Mouse (Mus musculus) intestine, embryonic 15.5 days (tissue): ENCODE data around the gene Olfr1506. TPM values are rescaled to one million over a fixed set of nuclear protein-coding genes. Genes with fewer than 3 reads are reported as not detected.
"Not testable (repeated sequence)": the region's sequence is repeated elsewhere in the genome, so short reads cannot be mapped to it uniquely, and the experiment has no call there.

Experiments
- ATAC-seq: fragments of 200-750 bp; cut with Nextera tagmentation; 2 replicates; pipeline ENCODE4 v1.8.0; 2017; ENCODE audit warnings: moderate TSS enrichment, moderate library complexity
- H3K27ac ChIP-seq: fragments of 300-500 bp; sonication (generic); 2 replicates; pipeline ENCODE4 v1.5.1; 2015; ENCODE audit warnings: mild to moderate bottlenecking, inconsistent platforms
- H3K27me3 ChIP-seq: fragments of 300-500 bp; sonication (generic); replicated peaks from 2 replicates; pipeline ENCODE4 v1.6.1; 2015; ENCODE audit warnings: inconsistent platforms
- H3K36me3 ChIP-seq: fragments of 300-500 bp; sonication (generic); 2 replicates; pipeline ENCODE4 v1.6.1; 2015; ENCODE audit warnings: inconsistent platforms
- H3K4me1 ChIP-seq: fragments of 300-500 bp; sonication (generic); replicated peaks from 2 replicates; pipeline ENCODE4 v1.6.1; 2015; ENCODE audit warnings: inconsistent platforms
- H3K4me2 ChIP-seq: fragments of 300-500 bp; sonication (generic); replicated peaks from 2 replicates; pipeline ENCODE4 v1.6.1; 2015; ENCODE audit warnings: mild to moderate bottlenecking, inconsistent platforms
- H3K4me3 ChIP-seq: fragments of 300-500 bp; sonication (generic); replicated peaks from 2 replicates; pipeline ENCODE4 v1.5.1; 2015; ENCODE audit warnings: inconsistent platforms
- H3K9ac ChIP-seq: fragments of 300-500 bp; sonication (generic); 2 replicates; pipeline ENCODE4 v1.6.1; 2015; ENCODE audit warnings: inconsistent platforms
- H3K9me3 ChIP-seq: fragments of 300-500 bp; sonication (generic); 2 replicates; pipeline ENCODE4 v1.6.1; 2016; ENCODE audit warnings: inconsistent platforms
- whole genome bisulfite sequencing: fragments of 180-500 bp; shearing (Covaris S2); methylation state at CpG from one replicate; pipeline ENCODE4 v1.1.7; 2015; 5-methylcytosine and 5-hydroxymethylcytosine counted together
- polyA plus RNA-seq: library from polyadenylated mRNA; unstranded; fragments of >200 nt; fragmentation: Nextera tagmentation; extraction: Ambion mirVana; gene quantifications from 2 replicates; pipeline ENCODE4 v1.2.1, GENCODE M21; 2015

Olfr1506 gene
- polyA plus RNA-seq = not detected in 2 replicates

DNA sequence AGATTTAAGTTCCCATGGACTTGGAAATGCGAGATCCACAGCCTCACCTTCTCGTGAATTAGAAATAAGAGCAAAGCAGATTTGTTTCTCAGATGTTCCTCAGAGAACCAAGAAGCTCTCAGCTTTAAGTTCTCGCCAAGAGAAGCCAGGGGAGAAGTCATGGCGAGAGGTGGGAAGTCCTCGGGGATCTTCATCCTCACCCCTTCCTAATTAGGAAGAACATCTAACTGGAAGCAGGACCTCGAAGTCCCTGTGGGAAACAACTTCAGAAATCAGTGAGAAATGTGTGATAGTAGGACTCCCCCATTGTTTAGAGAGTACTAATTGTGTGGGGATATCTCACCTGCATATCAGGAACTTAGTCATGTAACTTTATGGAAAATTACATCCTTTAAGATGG is at the start of gene Olfr1506:
Gene Olfr1506 (minus strand): TSS at position 101 of the 400 bp plus-strand sequence.
- H3K36me3 ChIP-seq, H3K4me1 ChIP-seq, ATAC-seq, H3K4me2 ChIP-seq, H3K27ac ChIP-seq, H3K9me3 ChIP-seq, H3K4me3 ChIP-seq, H3K27me3 ChIP-seq, H3K9ac ChIP-seq: not testable (repeated sequence)
- no CpG with 5 or more reads among the region's 6 CpGs for WGBS

DNA sequence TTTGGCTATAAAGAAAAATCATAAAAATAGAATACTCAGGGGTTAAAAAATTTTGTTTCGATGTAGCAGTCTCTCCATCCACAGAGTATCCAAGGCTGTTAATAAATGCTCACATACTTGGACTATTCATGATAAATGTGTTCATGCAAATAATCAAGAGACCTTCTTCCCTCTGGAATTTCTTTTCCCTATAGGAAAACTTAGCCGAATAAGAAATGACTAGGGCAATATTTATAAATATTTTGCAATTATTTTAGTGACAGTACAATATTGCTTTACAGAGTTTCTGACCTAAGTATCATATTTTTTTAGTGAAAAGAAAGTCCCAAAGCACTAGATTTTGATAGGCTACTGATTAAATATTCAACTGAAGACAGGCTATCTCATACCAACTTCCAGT is 46.6 kb upstream of the Olfr1506 start, which contains the start of gene Olfr1271:
Gene Olfr1271 (minus strand): TSS at position 101 of the 400 bp plus-strand sequence.
- no peak within 1 kb of the TSS for H3K27ac ChIP-seq
- H3K4me3 ChIP-seq = no peak within 1 kb of the TSS
- no peaks in the 10 kb centered on the region for H3K9me3 ChIP-seq
- H3K9ac ChIP-seq = no peak within 1 kb of the TSS
- 88% methylated on average over 2 of the region's 2 CpGs for WGBS
- no peaks in the 10 kb centered on the region for H3K36me3 ChIP-seq
- H3K4me2 ChIP-seq = no peak within 1 kb of the TSS
- no peaks in the 10 kb centered on the region for H3K4me1 ChIP-seq
- H3K27me3 ChIP-seq = no peaks in the 10 kb centered on the region
- no peak for ATAC-seq

DNA sequence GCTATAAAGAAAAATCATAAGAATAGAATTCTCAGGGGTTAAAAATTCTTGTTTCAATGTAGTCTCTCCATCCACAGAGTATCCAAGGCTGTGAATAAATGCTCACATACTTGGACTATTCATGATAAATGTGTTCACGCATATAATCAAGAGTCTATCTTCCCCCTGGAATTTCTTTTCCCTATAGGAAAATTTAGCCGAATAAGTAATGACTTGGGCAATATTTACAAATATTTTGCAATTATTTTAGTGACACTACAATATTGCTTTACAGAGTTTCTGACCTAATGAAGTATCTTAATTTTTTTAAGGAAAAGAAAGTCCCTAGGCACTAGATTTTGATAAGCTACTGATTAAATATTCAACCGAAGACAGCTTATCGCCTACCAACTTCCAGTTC is 33.2 kb upstream of the Olfr1506 start, which contains the start of gene Olfr142:
Gene Olfr142 (minus strand): TSS at position 101 of the 400 bp plus-strand sequence.
- no peak within 1 kb of the TSS for H3K4me2 ChIP-seq
- no peak for ATAC-seq
- 93% methylated on average over 4 of the region's 4 CpGs for WGBS

DNA sequence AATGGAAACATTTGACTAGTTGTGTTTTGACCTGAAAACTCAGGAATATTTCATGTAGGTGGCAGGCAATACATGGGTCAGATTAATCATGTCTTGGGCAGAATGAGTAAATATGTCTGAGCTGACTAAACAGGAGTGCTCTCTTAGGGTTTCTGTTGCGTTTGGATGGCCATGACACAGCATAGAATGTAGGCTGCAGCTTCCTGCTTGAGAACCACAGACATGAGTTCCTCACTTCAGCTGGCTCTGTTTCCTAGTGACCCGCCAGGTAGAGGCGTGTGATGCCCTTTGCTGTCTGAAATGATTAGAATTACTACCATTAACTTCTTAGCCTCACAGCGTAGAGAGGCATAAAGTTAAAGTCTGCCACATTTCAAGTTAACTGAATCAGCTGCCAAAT is 24.7 kb downstream of the Olfr1506 start:
- not testable (repeated sequence) for H3K36me3 ChIP-seq, H3K4me2 ChIP-seq, ATAC-seq, H3K4me3 ChIP-seq, H3K9me3 ChIP-seq, H3K27ac ChIP-seq, H3K9ac ChIP-seq, H3K27me3 ChIP-seq, H3K4me1 ChIP-seq
- no CpG with 5 or more reads among the region's 4 CpGs for WGBS

More for the DNA sequence above, 33.2 kb upstream of the Olfr1506 start, which contains the start of gene Olfr142:
- H3K9me3 ChIP-seq = no peaks in the 10 kb centered on the region
- H3K27ac ChIP-seq = no peak within 1 kb of the TSS
- H3K27me3 ChIP-seq = no peaks in the 10 kb centered on the region
- H3K36me3 ChIP-seq = no peaks in the 10 kb centered on the region
- no peak within 1 kb of the TSS for H3K4me3 ChIP-seq
- H3K9ac ChIP-seq = no peak within 1 kb of the TSS
- H3K4me1 ChIP-seq = no peaks in the 10 kb centered on the region

DNA sequence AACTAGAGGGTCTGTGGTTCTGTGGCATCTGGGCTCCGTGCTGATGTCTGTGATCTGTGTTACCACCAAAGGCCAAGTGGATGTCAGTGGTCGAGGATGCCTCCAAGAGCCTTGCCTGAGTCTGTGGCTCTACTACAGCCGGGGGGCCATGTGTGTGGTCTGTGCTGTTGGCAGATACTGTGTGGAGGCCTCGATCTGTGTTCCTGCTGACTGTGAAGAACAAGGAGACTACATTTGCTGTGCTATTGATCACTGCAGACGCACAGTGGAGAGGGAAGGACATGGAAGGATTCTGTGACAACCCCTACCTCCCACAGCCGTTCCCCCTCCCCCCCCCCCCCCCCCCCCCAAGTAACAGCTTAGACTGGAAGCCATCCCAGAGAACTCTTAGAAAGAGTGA is 29.0 kb downstream of the Olfr1506 start:
- peak; percentile 34; the same call in 1 of the 2 replicates for ATAC-seq
- H3K4me3 ChIP-seq, H3K27me3 ChIP-seq, H3K36me3 ChIP-seq, H3K9ac ChIP-seq, H3K4me2 ChIP-seq, H3K4me1 ChIP-seq, H3K27ac ChIP-seq, H3K9me3 ChIP-seq: not testable (repeated sequence)
- no CpG with 5 or more reads among the region's 6 CpGs for WGBS

DNA sequence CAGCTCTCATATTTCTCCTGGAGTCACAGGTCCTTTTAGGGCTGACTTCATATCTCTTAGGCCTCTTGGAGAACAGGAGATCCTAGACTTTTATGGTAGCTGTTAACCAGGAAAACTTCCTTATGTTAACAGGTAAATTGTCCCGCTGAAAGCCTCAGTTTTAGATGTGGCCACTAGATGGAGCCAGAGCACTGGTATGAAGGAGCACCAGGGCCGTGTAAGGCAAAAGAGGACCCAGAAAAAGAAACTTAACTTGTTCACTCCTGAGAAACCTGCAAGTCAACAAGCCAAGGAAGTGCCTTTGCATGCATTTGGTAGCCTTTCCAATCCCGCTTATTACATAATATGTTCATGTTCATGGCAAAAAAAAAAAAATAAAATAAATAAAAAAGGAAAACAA is 29.5 kb downstream of the Olfr1506 start:
- H3K9ac ChIP-seq, H3K9me3 ChIP-seq, H3K27ac ChIP-seq, H3K4me2 ChIP-seq, H3K4me1 ChIP-seq, H3K36me3 ChIP-seq, H3K4me3 ChIP-seq, H3K27me3 ChIP-seq: not testable (repeated sequence)
- peak; percentile 72 for ATAC-seq
- no CpG with 5 or more reads among the region's 3 CpGs for WGBS

DNA sequence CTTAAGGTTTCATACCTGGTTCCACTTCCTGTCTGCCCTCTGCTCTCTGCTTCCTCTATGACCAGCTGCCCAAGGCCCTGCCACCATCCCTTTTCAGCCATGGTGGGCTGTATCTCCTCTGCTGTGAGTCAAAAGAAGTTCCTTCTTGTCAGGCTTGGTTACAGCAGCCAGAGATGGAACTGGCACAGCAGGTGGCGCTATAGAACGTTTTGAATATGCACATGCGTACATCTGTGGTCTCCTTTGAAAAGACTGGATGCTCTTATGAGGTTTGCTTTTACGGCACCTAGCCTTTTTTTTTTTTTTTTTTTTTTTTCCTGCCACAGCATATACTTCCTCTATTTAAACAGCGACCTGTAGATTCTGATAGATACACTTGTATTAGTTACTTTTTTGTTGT is 37.2 kb downstream of the Olfr1506 start:
- not testable (repeated sequence) for H3K9ac ChIP-seq, H3K27ac ChIP-seq, H3K36me3 ChIP-seq, H3K4me3 ChIP-seq, H3K4me2 ChIP-seq, H3K9me3 ChIP-seq, H3K27me3 ChIP-seq, H3K4me1 ChIP-seq, ATAC-seq
- no CpG with 5 or more reads among the region's 5 CpGs for WGBS

DNA sequence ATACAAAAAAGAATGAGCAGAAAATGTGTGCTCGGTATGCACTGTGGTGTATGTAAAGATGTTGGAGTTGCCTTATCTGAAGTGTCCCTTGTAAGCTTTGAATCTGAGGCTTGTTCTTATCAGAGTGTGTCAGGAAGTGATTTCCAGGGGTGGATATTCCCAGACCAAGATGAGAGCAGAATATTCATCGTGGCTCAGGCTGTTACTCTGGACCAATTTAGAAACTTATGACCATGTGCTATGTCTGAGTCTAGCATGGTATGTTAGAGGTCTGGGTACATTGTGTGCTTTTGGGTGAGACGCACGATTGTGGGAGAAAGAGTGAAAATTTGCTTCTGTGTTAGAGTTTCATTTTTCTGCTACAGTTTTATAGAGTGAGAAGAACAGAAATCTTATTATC is 38.2 kb downstream of the Olfr1506 start:
- not testable (repeated sequence) for H3K27ac ChIP-seq, H3K9me3 ChIP-seq, ATAC-seq, H3K4me2 ChIP-seq, H3K4me3 ChIP-seq, H3K9ac ChIP-seq, H3K27me3 ChIP-seq, H3K36me3 ChIP-seq, H3K4me1 ChIP-seq
- no CpG with 5 or more reads among the region's 4 CpGs for WGBS

Other genes with a start within 250 kb of the Olfr1506 start
- not detected in 2 replicates for gene Olfr1261, start 233.3 kb downstream of the Olfr1506 start, polyA plus RNA-seq
- gene Olfr1262, start 224.3 kb downstream of the Olfr1506 start, polyA plus RNA-seq = not detected in 2 replicates
- not detected in 2 replicates for gene Olfr1263, start 212.4 kb downstream of the Olfr1506 start, polyA plus RNA-seq
- not detected in 2 replicates for gene Olfr1264, start 198.9 kb downstream of the Olfr1506 start, polyA plus RNA-seq
- gene Olfr1265, start 189.2 kb downstream of the Olfr1506 start, polyA plus RNA-seq = not detected in 2 replicates
- not detected in 2 replicates for gene Olfr140, start 160.9 kb downstream of the Olfr1506 start, polyA plus RNA-seq
- gene Olfr1269, start 103.1 kb downstream of the Olfr1506 start, polyA plus RNA-seq = not detected in 2 replicates
- gene Olfr32, start 82.2 kb downstream of the Olfr1506 start, polyA plus RNA-seq = not detected in 2 replicates
- not detected in 2 replicates for gene Olfr1270, start 71.4 kb downstream of the Olfr1506 start, polyA plus RNA-seq
- gene Olfr142, start 33.1 kb upstream of the Olfr1506 start, polyA plus RNA-seq = not detected in 2 replicates
- gene Olfr1271, start 46.5 kb upstream of the Olfr1506 start, polyA plus RNA-seq = not detected in 2 replicates
- gene Olfr1272, start 68.3 kb upstream of the Olfr1506 start, polyA plus RNA-seq = not detected in 2 replicates
- not detected in 2 replicates for gene Gm13769, start 97.7 kb upstream of the Olfr1506 start, polyA plus RNA-seq
- not detected in 2 replicates for gene Olfr1274-ps, start 174.2 kb upstream of the Olfr1506 start, polyA plus RNA-seq